Comparison of ENCODE assay signal across 8 mouse cellular contexts in genomic region chr5:139380385-139381248, GRCm38 (mm10). TPM values are rescaled to one million over a fixed set of nuclear protein-coding genes. Genes with fewer than 3 reads are reported as not detected.
A peak's percentile ranks its signal among the peaks of the same experiment; 100 is the strongest.
DNase-seq lines count a peak whose midpoint lies in the region; ATAC-seq and TF ChIP-seq lines count a peak whose summit lies in the region.

No protein-coding gene starts in this region.

- H3K4me2 ChIP-seq in forebrain, embryonic 13.5 days = peak overlapping the region; percentile 95
- peak overlapping the region; percentile 82 for H3K4me2 ChIP-seq in liver, postnatal 0 days (ENCODE audit: low read depth, low read length)
- peak overlapping the region; percentile 81 for H3K4me2 ChIP-seq in neural tube, embryonic 13.5 days

- H3K27me3 ChIP-seq in E14TG2a.4 (ENCODE audit: insufficient read depth, low read length) = 0 out of 2 replicates have a peak, but pooled peaks cover 4% of the 10 kb centered on the region
- H3K27me3 ChIP-seq in forebrain, embryonic 13.5 days = peaks cover 8% of the 10 kb centered on the region; the same call in 1 of the 2 replicates
- no peaks in the 10 kb centered on the region for H3K27me3 ChIP-seq in liver, postnatal 0 days (ENCODE audit: insufficient read depth, low read length)
- H3K27me3 ChIP-seq in neural tube, embryonic 13.5 days = no peaks in the 10 kb centered on the region

- H3K4me3 ChIP-seq in E14TG2a.4 (replicated peaks; ENCODE audit: low read length) = peak overlapping the region; percentile 85
- H3K4me3 ChIP-seq in forebrain, embryonic 13.5 days = peak overlapping the region; percentile 61
- peak overlapping the region; percentile 82 for H3K4me3 ChIP-seq in liver, postnatal 0 days (ENCODE audit: low read depth, low read length)
- H3K4me3 ChIP-seq in neural tube, embryonic 13.5 days = peak overlapping the region; percentile 62

- H3K9me3 ChIP-seq in E14TG2a.4 (ENCODE audit: low read length) = no peaks in the 10 kb centered on the region
- no peaks in the 10 kb centered on the region for H3K9me3 ChIP-seq in forebrain, embryonic 13.5 days (replicated peaks)
- no peaks in the 10 kb centered on the region for H3K9me3 ChIP-seq in liver, postnatal 0 days (ENCODE audit: low read length)
- no peaks in the 10 kb centered on the region for H3K9me3 ChIP-seq in neural tube, embryonic 13.5 days

- peak; percentile 97 to 98 for DNase-seq in heart, postnatal 10 days
- peak; percentile 76 for DNase-seq in large intestine, adult 2 months (ENCODE audit: low read depth, low spot score)
- DNase-seq in liver, postnatal 0 days = peak; percentile 97
- peak; percentile 76 for DNase-seq in telencephalon, adult 2 months (ENCODE audit: low read depth, low spot score)

- intact Hi-C loops in heart, postnatal 10 days (cut with DNase I) = no loop called here

- peaks cover 30% of the 10 kb centered on the region for H3K36me3 ChIP-seq in E14TG2a.4 (ENCODE audit: insufficient read depth, low read length)
- no peaks in the 10 kb centered on the region for H3K36me3 ChIP-seq in forebrain, embryonic 13.5 days (ENCODE audit: poor library complexity, severe bottlenecking)
- peaks cover 11% of the 10 kb centered on the region for H3K36me3 ChIP-seq in liver, postnatal 0 days (replicated peaks; ENCODE audit: insufficient read depth, low read length)
- H3K36me3 ChIP-seq in neural tube, embryonic 13.5 days = no peaks in the 10 kb centered on the region

- WGBS in forebrain, embryonic 13.5 days = 2% methylated on average over 73 of the region's 73 CpGs
- whole genome bisulfite sequencing in large intestine, adult 2 months = 3% methylated on average over 73 of the region's 73 CpGs
- 2% methylated on average over 50 of the region's 73 CpGs for WGBS in liver, postnatal 0 days (ENCODE audit: insufficient replicate concordance)
- WGBS in neural tube, embryonic 13.5 days = 1% methylated on average over 58 of the region's 73 CpGs

- TF ChIP-seq CTCF in E14TG2a.4 (conservative IDR thresholded peaks at IDR 0.05; ENCODE audit: low read length) = no peak
- no peak for TF ChIP-seq CTCF in liver, postnatal 0 days (IDR thresholded peaks at IDR 0.05; ENCODE audit: low read depth)

- ATAC-seq in cerebellum, adult (ENCODE audit: insufficient number of reproducible peaks, low FRiP score, low TSS enrichment) = peak; percentile 81
- peak; percentile 84 for ATAC-seq in forebrain, embryonic 13.5 days
- ATAC-seq in liver, postnatal 0 days = peak; percentile 73
- peak; percentile 55 for ATAC-seq in neural tube, embryonic 13.5 days (ENCODE audit: low read depth)

- H3K9ac ChIP-seq in forebrain, embryonic 13.5 days = peak overlapping the region; percentile 73
- H3K9ac ChIP-seq in liver, postnatal 0 days (replicated peaks) = peak overlapping the region; percentile 83
- H3K9ac ChIP-seq in neural tube, embryonic 13.5 days = peak overlapping the region; percentile 80

- peaks cover 82% of the 10 kb centered on the region for H3K4me1 ChIP-seq in E14TG2a.4 (replicated peaks; ENCODE audit: low read depth, low read length)
- peaks cover 29% of the 10 kb centered on the region for H3K4me1 ChIP-seq in forebrain, embryonic 13.5 days
- peaks cover 84% of the 10 kb centered on the region for H3K4me1 ChIP-seq in liver, postnatal 0 days (ENCODE audit: insufficient read depth)
- H3K4me1 ChIP-seq in neural tube, embryonic 13.5 days (replicated peaks) = peaks cover 52% of the 10 kb centered on the region

- H3K27ac ChIP-seq in forebrain, embryonic 13.5 days = no peak overlapping the region
- H3K27ac ChIP-seq in liver, postnatal 0 days (ENCODE audit: low read depth) = peak overlapping the region; percentile 99
- peak overlapping the region; percentile 67 for H3K27ac ChIP-seq in neural tube, embryonic 13.5 days (replicated peaks)

- TF ChIP-seq EP300 in liver, postnatal 0 days (IDR thresholded peaks at IDR 0.05; ENCODE audit: low read depth) = no peak

RNA-seq across cellular contexts. Expression of gene Gpr146, which starts 3.1 kb away (rescaled TPM):
- polyA plus RNA-seq in forebrain, embryonic 13.5 days (2015; fragmentation: Nextera tagmentation; extraction: Ambion mirVana) = 0.93 and 0.97 TPM in 2 replicates
- 10 to 100 TPM; 33.7 to 37.2 TPM for total RNA-seq in heart, postnatal 10 days (2021)
- 4.4 and 5.8 TPM in 2 replicates for polyA plus RNA-seq in large intestine, adult 2 months (2012; rRNA removed)
- 14.5 and 14.7 TPM in 2 replicates for polyA plus RNA-seq in liver, postnatal 0 days (2015; fragmentation: Nextera tagmentation; extraction: Ambion mirVana)
- 1.8 and 1.9 TPM in 2 replicates for polyA plus RNA-seq in neural tube, embryonic 13.5 days (2015; fragmentation: Nextera tagmentation; extraction: Ambion mirVana)

RNA-seq across cellular contexts. Expression of gene C130050O18Rik, which starts 24.5 kb away (rescaled TPM):
- polyA plus RNA-seq in forebrain, embryonic 13.5 days (2015; fragmentation: Nextera tagmentation; extraction: Ambion mirVana) = 0.11 and 0.18 TPM in 2 replicates
- total RNA-seq in heart, postnatal 10 days (2021) = under 1 TPM; 0.74 to 0.93 TPM
- 2.9 and 4.6 TPM in 2 replicates for polyA plus RNA-seq in large intestine, adult 2 months (2012; rRNA removed)
- 1.9 and 2.0 TPM in 2 replicates for polyA plus RNA-seq in liver, postnatal 0 days (2015; fragmentation: Nextera tagmentation; extraction: Ambion mirVana)
- 0.38 and 0.39 TPM in 2 replicates for polyA plus RNA-seq in neural tube, embryonic 13.5 days (2015; fragmentation: Nextera tagmentation; extraction: Ambion mirVana)

RNA-seq across cellular contexts. Expression of gene Cyp2w1, which starts 28.2 kb away (rescaled TPM):
- not detected in 2 replicates for polyA plus RNA-seq in forebrain, embryonic 13.5 days (2015; fragmentation: Nextera tagmentation; extraction: Ambion mirVana)
- total RNA-seq in heart, postnatal 10 days (2021) = not detected
- polyA plus RNA-seq in large intestine, adult 2 months (2012; rRNA removed) = 0.83 and 1.9 TPM in 2 replicates
- not detected in 2 replicates for polyA plus RNA-seq in liver, postnatal 0 days (2015; fragmentation: Nextera tagmentation; extraction: Ambion mirVana)
- polyA plus RNA-seq in neural tube, embryonic 13.5 days (2015; fragmentation: Nextera tagmentation; extraction: Ambion mirVana) = not detected in 2 replicates

RNA-seq across cellular contexts. Expression of gene Cox19, which starts 29.4 kb away (rescaled TPM):
- 111 and 117 TPM in 2 replicates for polyA plus RNA-seq in forebrain, embryonic 13.5 days (2015; fragmentation: Nextera tagmentation; extraction: Ambion mirVana)
- total RNA-seq in heart, postnatal 10 days (2021) = 10 to 100 TPM; 88.8 to 96.4 TPM
- polyA plus RNA-seq in large intestine, adult 2 months (2012; rRNA removed) = 98.4 and 111 TPM in 2 replicates
- polyA plus RNA-seq in liver, postnatal 0 days (2015; fragmentation: Nextera tagmentation; extraction: Ambion mirVana) = 34.4 and 37.1 TPM in 2 replicates
- 113 and 120 TPM in 2 replicates for polyA plus RNA-seq in neural tube, embryonic 13.5 days (2015; fragmentation: Nextera tagmentation; extraction: Ambion mirVana)

RNA-seq across cellular contexts. Expression of gene Gper1, which starts 42.3 kb away (rescaled TPM):
- 5.3 and 5.9 TPM in 2 replicates for polyA plus RNA-seq in forebrain, embryonic 13.5 days (2015; fragmentation: Nextera tagmentation; extraction: Ambion mirVana)
- total RNA-seq in heart, postnatal 10 days (2021) = 1 to 10 TPM; 2.5 to 2.6 TPM
- 0.93 and 1.7 TPM in 2 replicates for polyA plus RNA-seq in large intestine, adult 2 months (2012; rRNA removed)
- 0.09 and 0.11 TPM in 2 replicates for polyA plus RNA-seq in liver, postnatal 0 days (2015; fragmentation: Nextera tagmentation; extraction: Ambion mirVana)
- 8.5 and 9.9 TPM in 2 replicates for polyA plus RNA-seq in neural tube, embryonic 13.5 days (2015; fragmentation: Nextera tagmentation; extraction: Ambion mirVana)
